Mouse (Mus musculus) layer of hippocampus, adult 11-12 months (tissue): ENCODE data around the gene Cadps.

Experiments
- DNase-seq: peaks from one replicate; pipeline ENCODE4 v3.0.0; 2022; ENCODE audit warnings: low spot score

The Cadps gene

DNA sequence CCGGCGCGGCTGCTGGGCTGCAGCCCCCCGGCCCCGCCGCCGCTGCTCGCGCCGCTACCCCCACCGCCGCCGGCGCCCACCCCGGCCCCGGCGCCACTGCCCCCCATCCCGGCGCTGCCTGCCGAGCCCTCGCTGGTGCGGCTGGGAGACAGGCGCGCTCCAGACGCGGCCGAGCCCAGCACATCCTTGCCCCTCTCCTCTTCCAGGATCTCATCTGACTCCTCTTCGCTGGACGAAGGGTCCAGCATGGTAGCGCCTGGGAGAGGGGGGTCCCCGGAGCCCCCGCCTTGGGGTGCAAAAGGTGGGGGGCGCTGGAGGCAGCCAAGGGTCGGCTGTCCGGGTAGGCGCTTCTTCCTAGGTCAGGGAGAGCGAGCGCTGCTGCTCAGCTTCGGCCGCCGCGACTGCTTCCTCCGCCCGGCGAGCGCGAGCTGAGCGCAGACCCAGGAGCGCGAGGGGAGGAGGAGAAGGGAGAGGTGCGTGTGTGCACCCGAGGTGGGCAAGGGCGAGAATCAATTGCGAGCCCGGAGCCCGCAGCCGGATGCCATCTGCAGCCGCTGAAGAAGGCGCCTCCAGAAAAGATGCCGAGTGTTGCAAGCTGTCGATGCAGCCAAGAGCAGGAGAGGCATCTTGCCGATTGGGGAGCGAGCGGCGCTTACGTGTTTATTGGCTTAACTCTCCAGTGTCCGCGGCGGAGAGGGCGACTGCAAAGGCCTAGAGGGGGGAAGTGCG lies at the start of gene Cadps:
Gene Cadps (minus strand): TSS at position 589 of the 729 bp plus-strand sequence.
- DNase-seq: peak; percentile 78

DNA sequence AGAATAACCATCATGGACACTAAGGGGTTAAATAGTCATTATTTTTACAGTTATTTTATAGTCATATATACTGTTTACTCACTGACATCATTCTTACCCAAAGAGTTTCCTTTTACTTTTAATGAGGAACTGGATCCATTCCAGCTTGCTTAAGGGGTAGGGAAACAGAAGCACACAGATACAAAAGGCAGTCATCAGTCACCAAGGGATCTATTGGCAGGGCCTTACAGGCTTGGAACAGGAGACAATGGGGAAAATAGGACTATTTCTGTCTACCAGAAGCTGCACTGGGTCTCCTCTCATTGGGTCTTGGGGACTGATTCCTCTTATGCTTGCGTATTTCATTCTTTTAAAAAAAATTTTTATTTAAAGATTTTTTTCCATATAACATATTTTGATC lies 46.7 kb upstream of the Cadps start:
- DNase-seq: no peak

GRCm38 (mm10) chr14:12865258-12865657 lies 42.4 kb upstream of the Cadps start:
- peak; percentile 6 for DNase-seq

DNA sequence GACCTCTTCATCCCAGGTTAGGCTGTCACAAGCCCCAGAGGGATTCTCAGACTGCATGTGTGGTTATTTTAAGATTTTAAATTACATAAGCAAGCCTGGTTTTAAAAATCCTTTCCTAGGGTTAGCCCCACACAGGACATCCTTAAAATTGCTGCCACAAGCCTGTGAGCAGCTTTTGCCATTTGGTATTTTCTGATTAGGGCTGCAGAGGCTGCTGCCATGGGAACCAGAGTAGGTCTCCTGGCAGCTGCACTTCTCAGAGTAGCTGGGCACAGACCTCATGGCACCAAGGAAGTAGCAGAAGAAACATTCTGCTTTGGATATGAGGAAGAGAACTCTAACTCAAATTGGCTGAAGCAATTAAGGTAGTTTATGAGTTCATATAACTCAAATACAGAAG lies 21.0 kb upstream of the Cadps start:
- no peak for DNase-seq

DNA sequence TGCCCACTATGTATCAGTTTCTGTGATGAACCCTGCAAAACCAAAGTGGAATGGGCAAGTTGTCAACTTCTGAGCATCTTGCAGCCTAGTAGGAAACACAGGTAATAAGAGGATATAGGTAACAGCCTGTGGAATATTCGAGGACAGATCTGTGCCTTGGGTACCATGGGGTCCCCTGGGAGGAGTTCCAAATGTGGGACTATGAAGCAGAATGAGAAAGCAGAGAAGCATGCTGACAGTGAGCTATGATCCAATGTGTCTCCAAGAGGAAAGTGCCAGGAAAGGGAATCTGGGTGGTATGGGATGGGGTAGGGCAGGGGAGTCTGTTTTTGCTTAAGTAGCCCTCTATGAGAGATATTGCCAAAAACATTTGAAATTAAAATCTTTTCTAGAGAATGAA lies 16.6 kb upstream of the Cadps start:
- DNase-seq: no peak

DNA sequence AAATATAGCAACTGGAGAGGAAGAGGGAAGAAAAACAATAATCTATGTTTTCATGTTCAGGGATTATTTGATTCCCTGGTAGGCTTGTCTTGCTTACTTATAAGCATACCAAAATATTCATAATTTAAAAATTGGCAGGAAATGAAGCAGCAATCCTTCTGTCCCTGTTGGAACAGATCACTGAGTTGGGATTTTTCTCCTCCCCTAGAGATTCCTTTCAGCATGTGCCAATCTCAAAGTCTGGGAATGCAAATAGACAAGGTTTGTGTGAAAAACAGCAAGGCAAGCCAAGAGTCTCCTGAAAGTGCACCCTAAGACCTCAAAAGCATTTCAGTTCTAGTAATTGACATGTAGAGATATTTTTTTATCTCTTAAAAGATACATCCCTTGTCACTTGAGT lies 16.1 kb upstream of the Cadps start:
- DNase-seq: no peak

GRCm38 (mm10) chr14:12838323-12838722 lies 15.4 kb upstream of the Cadps start:
- DNase-seq: no peak

- DNase-seq: no peak
Observed at GRCm38 (mm10) chr14:12837902-12838301, 15.0 kb upstream of the Cadps start.

DNA sequence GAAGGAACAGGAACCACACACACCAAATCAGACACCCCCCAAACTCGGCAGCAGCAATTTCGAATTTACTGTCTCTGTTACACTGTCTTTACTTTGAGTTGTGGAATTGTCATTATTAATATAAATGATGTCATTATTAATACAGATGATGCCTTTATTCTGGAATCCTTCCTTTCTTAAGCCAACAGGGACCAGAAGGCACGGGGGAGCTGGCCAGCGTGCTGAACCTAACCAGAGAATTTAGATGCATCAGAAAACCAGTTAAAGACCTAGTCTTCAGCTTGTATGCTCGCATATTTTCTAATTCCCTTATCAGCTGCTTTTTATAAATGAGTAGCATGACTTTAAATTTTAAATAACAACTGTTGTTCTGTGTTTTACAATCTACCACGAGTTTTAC lies 902 bp upstream of the Cadps start:
- DNase-seq: no peak

GRCm38 (mm10) chr14:12821831-12822490 lies 918 bp downstream of the Cadps start:
- peak; percentile 66 for DNase-seq

DNA sequence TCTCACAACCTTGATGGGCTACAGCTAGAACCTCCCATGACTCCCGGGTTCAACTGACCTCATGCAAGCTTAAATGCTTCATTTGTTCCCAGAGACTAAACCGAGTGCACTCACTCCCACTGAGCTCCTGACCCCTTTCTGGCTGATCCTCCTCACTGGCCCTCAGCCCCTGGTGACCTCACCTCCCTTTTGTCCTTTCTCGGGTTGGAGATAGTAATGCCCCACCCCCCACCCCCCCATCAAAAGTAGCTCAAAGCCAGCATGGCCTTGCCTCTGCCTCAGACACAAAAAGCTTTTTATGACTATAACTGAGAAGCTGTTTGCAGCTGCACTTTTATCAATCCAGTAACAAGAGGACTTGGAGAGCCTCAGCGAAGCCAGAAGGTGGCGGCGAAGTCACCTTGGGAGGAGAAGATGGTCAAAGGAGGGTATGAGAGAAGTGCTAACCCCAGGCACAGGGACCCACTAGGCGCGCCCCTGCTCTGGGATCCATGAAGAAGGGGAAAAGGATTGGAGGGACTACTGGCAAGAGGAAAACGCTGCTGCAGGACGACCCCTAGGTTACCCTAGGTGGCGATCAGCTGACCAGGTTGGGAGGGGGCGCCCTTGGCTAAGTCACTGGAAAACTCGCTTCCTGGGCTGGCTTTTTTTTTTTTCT lies 1.6 kb downstream of the Cadps start:
- peak; percentile 27 for DNase-seq

GRCm38 (mm10) chr14:12820149-12820548 lies 2.7 kb downstream of the Cadps start:
- DNase-seq: no peak

DNA sequence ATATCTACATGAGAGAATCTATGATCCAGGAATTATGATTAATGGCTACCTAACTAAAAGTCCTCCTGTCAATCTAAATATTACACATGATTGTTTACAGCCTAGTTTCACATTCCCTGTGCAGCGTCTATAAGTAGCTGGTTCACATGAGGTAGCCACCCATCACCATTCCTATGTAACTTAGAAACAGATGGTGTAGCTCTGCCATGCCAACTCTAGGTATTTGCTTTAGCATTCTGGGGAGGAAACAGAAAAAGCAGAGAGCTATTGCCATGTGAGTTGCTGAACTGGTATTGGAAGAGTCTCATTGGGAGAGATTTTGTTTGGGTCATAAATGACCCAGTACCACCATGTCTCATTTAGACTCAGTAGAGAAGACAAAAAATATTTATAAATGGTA lies 4.4 kb downstream of the Cadps start:
- DNase-seq: no peak

- no peak for DNase-seq
Observed at GRCm38 (mm10) chr14:12812072-12812471, 10.8 kb downstream of the Cadps start.

DNA sequence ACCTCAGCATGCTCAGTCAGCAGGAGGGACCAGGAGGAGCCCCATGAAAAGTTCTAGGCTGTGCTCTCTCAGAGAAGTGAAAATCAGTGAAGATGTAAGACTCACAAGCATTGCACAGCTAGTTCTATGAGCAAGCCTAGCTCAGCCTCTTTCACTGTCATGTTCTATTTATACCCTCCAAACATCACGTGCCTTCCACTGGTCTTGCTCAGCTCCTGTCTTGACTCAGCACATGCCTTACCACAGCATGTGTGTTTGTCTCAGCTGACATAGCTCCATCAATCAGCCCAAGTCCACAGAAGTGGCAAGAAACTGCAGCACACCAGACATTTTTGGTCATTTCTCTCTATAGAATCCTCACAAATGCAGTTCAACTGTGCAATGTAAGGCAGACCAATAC lies 19.9 kb downstream of the Cadps start:
- DNase-seq: no peak

DNA sequence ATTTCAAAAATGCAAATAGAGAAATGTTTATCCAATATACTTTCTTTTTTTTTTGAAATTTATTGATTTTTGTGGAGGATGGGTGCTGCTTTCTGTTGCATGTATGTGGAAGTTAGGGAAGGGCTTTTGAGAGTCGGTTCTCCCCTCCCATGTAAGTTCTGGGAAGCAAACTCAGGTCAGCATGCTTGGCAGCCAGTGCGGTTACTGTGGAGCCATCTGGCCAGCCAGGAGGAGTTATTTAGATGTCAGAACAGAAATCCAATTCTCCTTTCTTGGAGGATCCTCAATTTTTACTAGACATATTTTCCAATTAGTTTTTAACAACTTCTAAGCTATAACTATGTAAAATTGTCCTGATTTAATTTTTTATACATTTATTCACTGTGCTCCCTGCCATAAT lies 21.8 kb downstream of the Cadps start:
- DNase-seq: peak; percentile 14

DNA sequence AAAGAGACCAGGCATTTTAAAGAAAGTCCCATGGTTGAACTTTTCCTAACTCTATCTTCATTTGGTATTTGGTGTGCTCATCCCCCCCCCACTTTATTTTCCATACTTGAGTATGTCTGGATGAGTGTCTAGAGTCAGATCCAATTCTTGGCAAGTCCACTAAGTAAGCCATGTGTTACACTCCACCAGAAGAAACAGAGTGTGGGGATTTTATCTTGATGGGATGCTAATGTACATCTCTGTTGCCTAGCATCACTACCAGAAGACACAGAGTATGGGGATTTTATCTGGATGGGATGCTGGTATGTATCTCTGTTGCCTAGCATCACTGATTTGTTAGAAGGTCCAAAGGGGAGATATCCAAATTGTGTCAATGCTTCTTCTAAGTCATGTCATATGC lies 24.0 kb downstream of the Cadps start:
- no peak for DNase-seq

DNA sequence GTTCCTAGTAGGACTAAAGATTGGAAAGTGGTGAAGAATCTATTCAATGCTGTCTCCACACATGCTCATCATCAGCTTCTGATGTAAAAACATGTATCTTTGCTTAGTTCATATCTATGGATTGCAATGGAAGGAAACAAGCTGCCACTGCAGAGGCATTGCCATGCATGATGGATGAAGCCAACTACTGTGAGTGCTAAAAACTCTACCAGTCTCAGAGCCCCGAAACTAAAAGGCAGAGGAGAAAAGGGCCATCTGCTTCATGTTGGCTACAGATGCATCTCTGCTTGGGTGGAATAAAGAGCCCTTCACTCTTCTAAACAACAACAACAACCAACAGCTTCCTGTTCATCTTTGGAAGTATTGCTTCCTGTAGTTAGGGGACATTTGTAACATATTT lies 38.6 kb downstream of the Cadps start:
- DNase-seq: peak; percentile 18

DNA sequence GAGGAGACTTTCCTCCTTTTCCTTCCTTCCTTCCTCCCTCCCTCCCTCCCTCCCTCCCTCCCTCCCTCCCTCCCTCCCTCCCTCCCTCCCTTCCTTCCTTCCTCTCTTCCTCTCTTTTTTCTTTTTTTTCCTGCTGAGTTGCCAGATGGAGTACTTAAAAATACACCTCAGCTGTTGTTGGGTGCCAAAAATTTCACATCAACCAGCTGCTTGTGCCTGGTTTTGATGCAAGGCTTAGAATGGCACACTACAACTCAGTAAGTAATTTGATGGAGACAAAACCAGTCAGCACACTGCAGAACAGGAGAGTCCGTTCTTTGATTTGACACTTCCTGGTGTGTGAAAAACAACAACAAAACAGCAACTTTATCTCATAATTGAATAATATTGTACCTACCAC lies 42.9 kb downstream of the Cadps start:
- no peak for DNase-seq

- peak; percentile 35 for DNase-seq
Observed at GRCm38 (mm10) chr14:12777990-12778389, 44.9 kb downstream of the Cadps start.

- DNase-seq: no peak
Observed at GRCm38 (mm10) chr14:12768870-12769269, 54.0 kb downstream of the Cadps start.

DNA sequence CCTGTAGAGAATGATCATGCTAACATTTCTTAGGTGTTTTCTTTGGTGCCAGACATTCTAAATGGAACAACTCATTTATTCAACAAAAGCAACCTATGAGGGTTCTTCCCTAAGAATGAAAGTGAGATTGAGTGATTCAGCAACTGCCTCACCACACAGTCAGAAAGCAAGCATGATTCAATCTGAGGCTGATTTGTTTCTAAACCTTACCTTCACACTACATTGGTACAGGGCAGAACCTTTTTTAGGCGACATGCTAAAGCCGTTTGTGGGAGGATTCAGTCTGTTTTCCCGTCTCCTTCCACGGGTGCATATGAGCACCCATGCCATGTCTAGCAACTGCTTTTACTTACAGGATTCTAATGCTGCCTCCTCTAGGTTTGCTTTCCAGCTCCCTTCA lies 69.6 kb downstream of the Cadps start:
- no peak for DNase-seq

DNA sequence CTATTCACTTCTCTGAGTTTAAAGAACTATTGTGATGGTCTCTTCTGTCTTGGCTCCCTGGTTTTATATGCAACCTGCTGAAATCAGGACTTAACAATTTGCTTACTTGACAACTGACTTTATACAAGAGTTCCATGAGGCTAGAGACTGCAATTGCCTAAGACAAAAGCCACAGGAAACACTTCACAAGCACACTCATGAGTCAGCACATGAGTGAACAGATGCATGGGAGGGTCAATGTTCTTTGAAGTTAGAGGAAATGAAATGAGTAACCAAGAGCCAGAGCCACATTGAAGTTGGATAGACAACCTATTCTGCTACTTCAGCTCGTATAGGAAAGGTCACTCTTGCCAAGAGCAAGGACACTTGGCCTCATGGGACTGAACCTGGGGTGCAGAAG lies 71.1 kb downstream of the Cadps start:
- DNase-seq: no peak
